Mouse (Mus musculus) lung, adult 2 months (tissue): ENCODE data around the gene Spag8. TPM values are rescaled to one million over a fixed set of nuclear protein-coding genes. Genes with fewer than 3 reads are reported as not detected.

ENCODE experiments used
- DNase-seq: peaks from one replicate; pipeline ENCODE4 v3.0.0; 2022
- H3K4me1 ChIP-seq: fragments of 200-500 bp; 2 replicates; pipeline ENCODE4 v1.6.1; 2011; ENCODE audit warnings: low read length; ENCODE audit not compliant: control insufficient read depth, insufficient read depth
- H3K4me3 ChIP-seq: fragments of 200-500 bp; replicated peaks from 2 replicates; pipeline ENCODE3; 2011; ENCODE audit warnings: low read depth, mild to moderate bottlenecking, control low read depth, low read length; ENCODE audit errors: extremely low read depth
- CTCF ChIP-seq: fragments of 200-500 bp; IDR thresholded peaks from 2 replicates; pipeline ENCODE4 v1.5.1; 2011; ENCODE audit warnings: mild to moderate bottlenecking, low read length, control low read depth; ENCODE audit not compliant: insufficient read depth
- POLR2A ChIP-seq: fragments of 200-500 bp; IDR thresholded peaks from 2 replicates; pipeline ENCODE4 v1.6.1; 2011; ENCODE audit warnings: low read depth, mild to moderate bottlenecking, control low read depth, low read length, borderline replicate concordance; ENCODE audit errors: extremely low read depth
- WGBS: fragments of 180-500 bp; shearing (Covaris S2); methylation state at CpG from one replicate; pipeline ENCODE4 v1.1.7; 2018; 5-methylcytosine and 5-hydroxymethylcytosine counted together
- polyA plus RNA-seq: library from polyadenylated mRNA; depleted of rRNA; stranded (reverse); fragments of >200 nt; gene quantifications from 2 replicates; pipeline ENCODE4 v1.2.3, GENCODE M21; 2012

The Spag8 gene
- polyA plus RNA-seq, 1 experiment: 14.7 TPM

DNA sequence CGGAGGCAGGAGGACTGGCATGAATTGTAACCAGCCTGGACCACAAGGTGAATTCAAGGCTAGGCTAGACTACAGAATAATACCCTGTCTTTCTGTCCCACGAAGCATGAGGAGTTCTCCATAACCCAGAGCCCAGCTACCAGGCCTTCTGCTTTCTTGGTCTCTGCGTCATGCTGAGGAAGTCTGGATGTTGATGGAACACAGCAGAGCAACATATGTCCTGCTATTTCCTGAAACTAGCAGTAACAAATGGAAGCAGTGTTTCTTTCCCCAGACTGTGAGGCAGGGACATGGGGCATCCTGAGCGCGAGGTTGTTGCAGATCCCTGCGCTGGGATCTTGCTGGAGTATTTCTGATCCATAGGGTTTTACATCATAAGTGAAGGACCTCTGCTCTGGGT lies 25.1 kb upstream of the Spag8 start:
- Histone ChIP-seq H3K4me3 (no peak overlapping the region), H3K4me1 (no peaks in the 10 kb centered on the region)
- DNase-seq: no peak
- no peak for TF ChIP-seq POLR2A
- no peak for TF ChIP-seq CTCF
- 91% methylated on average over 6 of the region's 6 CpGs for WGBS

GRCm38 (mm10) chr4:43675608-43676007 lies 22.2 kb upstream of the Spag8 start:
- WGBS: 67% methylated on average over 4 of the region's 4 CpGs
- Histone ChIP-seq H3K4me3 (no peak overlapping the region), H3K4me1 (no peaks in the 10 kb centered on the region)
- no peak for DNase-seq
- TF ChIP-seq POLR2A: no peak
- no peak for TF ChIP-seq CTCF

DNA sequence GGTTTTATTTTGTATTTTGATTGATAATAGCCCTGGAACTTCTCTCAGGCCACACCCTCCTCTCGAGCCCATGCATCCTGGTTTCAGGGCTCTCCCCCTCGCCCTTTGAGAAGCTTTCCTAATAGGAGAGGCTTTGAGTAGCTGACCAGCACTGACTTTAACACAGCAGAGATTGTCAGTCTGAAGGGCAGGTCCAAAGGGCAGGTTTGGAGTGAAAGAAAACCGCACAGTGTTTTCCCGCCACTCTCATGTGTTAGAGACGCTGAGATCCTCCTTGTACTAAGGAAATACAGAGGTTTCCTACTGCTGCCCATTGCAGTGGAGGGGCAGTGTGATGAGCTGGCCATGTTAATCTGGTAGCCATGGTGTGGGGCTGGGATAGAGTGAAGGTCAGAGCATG lies 21.6 kb upstream of the Spag8 start:
- H3K4me1 ChIP-seq: no peaks in the 10 kb centered on the region
- no peak overlapping the region for H3K4me3 ChIP-seq
- DNase-seq: no peak
- TF ChIP-seq CTCF: no peak
- no peak for TF ChIP-seq POLR2A
- WGBS: 80% methylated on average over 5 of the region's 5 CpGs

GRCm38 (mm10) chr4:43673703-43674102 lies 20.3 kb upstream of the Spag8 start:
- Histone ChIP-seq H3K4me1 (peaks cover 4% of the 10 kb centered on the region), H3K4me3 (no peak overlapping the region)
- 68% methylated on average over 8 of the region's 8 CpGs for WGBS
- no peak for DNase-seq
- TF ChIP-seq CTCF (no peak), POLR2A (no peak)

GRCm38 (mm10) chr4:43672070-43672469 lies 18.7 kb upstream of the Spag8 start:
- 12% methylated on average over 2 of the region's 2 CpGs for WGBS
- TF ChIP-seq POLR2A: no peak
- peak; percentile 71 for TF ChIP-seq CTCF
- no peak overlapping the region for H3K4me3 ChIP-seq
- H3K4me1 ChIP-seq: peaks cover 4% of the 10 kb centered on the region
- peak; percentile 89 for DNase-seq

- Histone ChIP-seq H3K4me1 (peaks cover 4% of the 10 kb centered on the region), H3K4me3 (peak overlapping the region; percentile 57)
- 2% methylated on average over 25 of the region's 25 CpGs for WGBS
- no peak for DNase-seq
- TF ChIP-seq CTCF: no peak
- no peak for TF ChIP-seq POLR2A
These were observed 16.0 kb upstream of the Spag8 start for GRCm38 (mm10) chr4:43669428-43669794.

GRCm38 (mm10) chr4:43668782-43669427 lies 15.5 kb upstream of the Spag8 start, which contains the start of the genes Tmem8b and Fam221b:
TSS of gene Tmem8b (plus strand) at chr4:43668971.
TSS of gene Fam221b (minus strand) at chr4:43669145.
- H3K4me3 ChIP-seq: peak within 1 kb of the TSS; percentile 57
- WGBS: 1% methylated on average over 33 of the region's 41 CpGs
- TF ChIP-seq POLR2A (peak; percentile 57; the same call in 1 of the 2 replicates), CTCF (no peak)
- H3K4me1 ChIP-seq: peaks cover 4% of the 10 kb centered on the region
- DNase-seq: peak; percentile 93

DNA sequence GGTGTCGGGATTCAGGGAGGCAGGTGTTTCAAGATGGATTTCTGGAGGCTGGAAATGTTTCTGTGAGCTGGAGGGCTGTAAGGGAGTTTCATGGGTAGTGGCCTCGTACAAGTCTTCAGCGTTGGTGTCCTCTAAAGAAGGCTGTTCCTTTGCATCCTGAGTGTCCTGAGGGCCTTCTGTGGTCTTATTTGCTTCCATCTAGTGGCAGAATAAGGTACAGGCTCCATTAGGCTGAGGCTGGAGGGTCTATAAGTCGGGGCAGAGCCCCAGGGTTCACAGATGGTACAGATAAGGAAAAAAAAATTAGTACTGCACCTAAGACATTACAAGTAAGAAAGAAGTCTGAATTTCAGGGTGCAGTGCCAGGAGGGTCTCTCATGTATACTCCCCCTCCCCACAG lies 13.0 kb upstream of the Spag8 start:
- peaks cover 4% of the 10 kb centered on the region for H3K4me1 ChIP-seq
- 16% methylated on average over 4 of the region's 4 CpGs for WGBS
- DNase-seq: no peak
- H3K4me3 ChIP-seq: no peak overlapping the region
- TF ChIP-seq CTCF (0 out of 2 replicates have a peak, but pooled peaks have one; percentile 11), POLR2A (no peak)

- TF ChIP-seq CTCF (no peak), POLR2A (no peak)
- no peak overlapping the region for H3K4me3 ChIP-seq
- 65% methylated on average over 4 of the region's 4 CpGs for WGBS
- DNase-seq: no peak
- H3K4me1 ChIP-seq: peaks cover 4% of the 10 kb centered on the region; the same call in 1 of the 2 replicates
These were observed 3.8 kb upstream of the Spag8 start for GRCm38 (mm10) chr4:43657146-43657545.

DNA sequence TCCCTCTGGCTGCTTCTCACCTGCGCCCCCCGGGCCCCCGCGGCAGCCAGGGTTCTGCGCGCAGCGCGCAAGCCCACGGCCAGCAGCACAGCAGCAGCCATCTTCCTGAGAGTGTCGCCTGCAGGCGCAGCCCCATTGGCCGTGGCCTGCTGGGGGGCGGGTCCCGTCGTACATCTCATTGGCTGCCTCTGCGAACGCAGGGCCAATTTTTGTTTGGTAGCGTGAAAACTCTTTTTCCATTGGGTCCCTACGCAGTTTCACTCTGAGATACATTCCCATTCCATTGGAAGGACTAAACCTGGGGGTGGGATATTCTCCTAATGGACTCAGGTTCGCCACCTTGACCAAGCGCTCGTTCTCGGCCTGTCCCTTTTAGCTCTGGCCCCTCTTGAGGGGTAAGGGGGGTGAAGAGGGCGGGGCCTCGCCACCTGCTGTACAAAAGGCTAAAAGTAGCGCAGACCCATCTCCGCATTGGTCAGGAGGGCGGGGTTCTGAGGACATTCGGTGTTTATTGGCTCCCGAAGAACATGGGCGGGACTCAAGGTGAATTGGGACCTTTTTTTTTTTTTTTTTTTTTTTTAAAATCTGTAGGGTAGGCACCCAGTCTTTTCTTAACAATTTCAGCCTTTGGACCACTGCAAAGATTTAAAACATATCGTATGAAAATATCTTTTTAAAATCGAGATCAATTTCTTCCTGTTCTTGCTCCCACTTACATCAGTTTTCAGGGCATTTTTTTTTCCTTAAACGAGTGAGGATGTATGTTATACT lies 3.1 kb upstream of the Spag8 start, which contains the start of gene Hint2:
Gene Hint2 (minus strand): TSS at position 128 of the 771 bp plus-strand sequence.
- WGBS: 1% methylated on average over 34 of the region's 34 CpGs
- Histone ChIP-seq H3K4me3 (peak within 1 kb of the TSS; percentile 95), H3K4me1 (peaks cover 4% of the 10 kb centered on the region; the same call in 1 of the 2 replicates)
- DNase-seq: peak; percentile 92
- TF ChIP-seq CTCF (no peak), POLR2A (peak; percentile 87)
